Mouse (Mus musculus) brain, embryonic 14.5 days (tissue): Measurements from ENCODE around the gene Stard13. TPM values are rescaled to one million over a fixed set of nuclear protein-coding genes. Genes with fewer than 3 reads are reported as not detected.

Experiments used
- DNase-seq: peaks from one replicate; pipeline ENCODE4 v3.0.0-alpha.2; 2011; ENCODE audit warnings: low read depth
- CTCF ChIP-seq: fragments of 200-500 bp; IDR thresholded peaks from 2 replicates; pipeline ENCODE4 v1.5.1; 2012; ENCODE audit warnings: inconsistent platforms, mild to moderate bottlenecking, moderate library complexity, borderline replicate concordance; ENCODE audit not compliant: insufficient read depth, insufficient read length; ENCODE audit errors: extremely low read depth
- POLR2A ChIP-seq: fragments of 200-500 bp; IDR thresholded peaks from 2 replicates; pipeline ENCODE4 v1.6.1; 2012; ENCODE audit warnings: mild to moderate bottlenecking, inconsistent platforms, borderline replicate concordance; ENCODE audit not compliant: poor library complexity, insufficient read depth, insufficient read length, severe bottlenecking; ENCODE audit errors: extremely low read depth
- polyA plus RNA-seq: library from polyadenylated mRNA; depleted of rRNA; stranded (reverse); fragments of >200 nt; gene quantifications from 2 replicates; pipeline ENCODE4 v1.2.3, GENCODE M21; 2012

Gene Stard13
- polyA plus RNA-seq, 1 experiment = 6.6 TPM

DNA sequence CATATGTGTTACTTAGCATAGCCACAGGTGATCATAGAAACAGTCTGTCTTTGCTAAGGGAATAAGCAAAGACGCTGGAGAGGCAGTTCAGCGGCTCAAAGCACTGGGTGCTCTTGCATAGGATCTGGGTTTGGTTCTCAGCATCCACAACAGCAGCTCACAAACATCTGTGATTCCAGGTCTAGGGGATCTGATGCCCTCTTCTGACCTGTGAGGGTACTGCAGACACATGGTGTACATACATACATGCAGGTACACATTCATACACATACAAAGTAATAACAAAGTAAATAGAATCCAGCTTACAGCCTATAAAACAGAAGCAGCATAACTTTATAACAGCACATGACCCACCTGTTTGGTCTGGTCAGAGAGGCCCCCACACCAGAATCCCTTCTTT lies 171.7 kb downstream of the Stard13 start:
- TF ChIP-seq POLR2A (no peak), CTCF (0 out of 2 replicates have a peak, but pooled peaks have one; percentile 2)
- DNase-seq = no peak

DNA sequence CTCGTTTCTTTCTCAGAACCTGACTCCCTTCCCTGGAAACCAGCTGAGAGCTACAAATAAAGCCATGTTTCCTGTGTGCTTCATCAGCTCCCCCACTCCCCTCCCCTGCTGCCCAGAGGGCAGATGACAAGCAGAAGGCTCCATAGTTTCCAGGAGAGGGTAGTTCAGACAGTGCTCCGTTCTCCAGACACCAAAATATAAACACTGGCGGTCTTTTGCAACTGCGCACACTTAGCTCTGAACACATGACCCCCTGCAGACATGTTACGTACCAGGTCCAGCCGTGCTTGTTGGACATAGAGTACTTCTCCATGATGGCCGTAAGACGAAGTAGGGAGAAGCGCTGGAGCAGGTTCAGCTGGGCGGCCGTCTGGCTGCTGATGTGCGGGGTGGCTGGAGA lies 173.2 kb downstream of the Stard13 start:
- TF ChIP-seq POLR2A (no peak), CTCF (no peak)
- DNase-seq = peak; percentile 48

DNA sequence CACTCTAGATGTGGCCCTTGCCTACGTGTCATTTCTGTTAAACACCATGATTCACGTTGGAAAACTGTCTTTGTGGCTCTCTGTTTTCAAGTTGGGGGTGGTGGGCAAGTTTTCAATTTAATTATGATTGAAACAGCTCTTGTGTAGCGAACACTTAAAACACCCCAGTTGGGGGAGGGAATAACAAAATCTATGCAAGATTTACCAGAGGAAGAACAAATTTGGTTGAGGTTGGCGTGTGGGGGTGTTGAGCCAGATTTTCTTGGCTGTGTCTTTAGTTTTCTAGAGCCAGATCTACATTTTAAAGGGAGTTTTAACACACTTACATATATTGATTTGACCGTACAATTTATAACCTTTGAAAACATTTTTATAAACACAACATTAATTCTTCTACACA lies 173.9 kb downstream of the Stard13 start:
- DNase-seq = no peak
- no peak for TF ChIP-seq CTCF
- no peak for TF ChIP-seq POLR2A

DNA sequence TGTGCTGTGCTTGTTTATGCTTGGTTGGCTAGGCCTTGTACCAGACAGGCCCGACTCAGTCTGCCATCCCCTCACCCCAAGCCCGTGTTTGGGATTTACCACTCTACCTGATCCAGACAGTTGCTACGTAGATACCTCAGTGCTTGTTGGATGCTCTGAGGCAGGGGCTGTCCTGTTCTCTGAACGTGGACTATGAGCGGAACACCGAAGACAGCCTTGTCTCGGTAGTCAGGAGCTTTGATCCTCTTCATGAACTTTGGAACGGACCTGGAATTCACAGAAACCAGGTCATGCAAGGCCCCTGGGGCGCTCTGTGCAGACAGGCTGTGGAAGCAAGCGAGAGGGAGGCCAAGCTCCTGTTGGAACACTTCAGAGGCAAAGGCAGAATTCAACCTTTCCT lies 174.3 kb downstream of the Stard13 start:
- no peak for TF ChIP-seq POLR2A
- TF ChIP-seq CTCF = no peak
- DNase-seq = no peak

DNA sequence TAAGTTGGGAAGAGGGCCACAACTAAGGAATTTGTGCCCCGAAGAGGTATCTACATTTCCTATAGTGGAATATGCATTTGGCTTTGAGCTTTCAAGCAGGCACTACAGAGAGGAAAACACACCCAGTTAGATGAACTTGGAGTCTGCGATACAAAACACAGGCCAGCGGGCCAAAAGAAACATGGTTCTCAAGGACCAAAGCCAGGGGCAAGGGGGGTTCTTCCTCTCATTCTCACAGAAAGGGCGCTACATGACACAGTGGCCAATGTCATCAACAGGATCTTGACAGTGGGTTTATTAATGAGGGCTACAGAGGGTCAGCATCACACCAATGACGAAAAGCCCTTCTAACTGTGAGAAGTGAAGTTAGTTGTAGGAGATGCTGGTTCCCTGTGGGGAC lies 175.9 kb downstream of the Stard13 start:
- DNase-seq = no peak
- no peak for TF ChIP-seq CTCF
- no peak for TF ChIP-seq POLR2A

DNA sequence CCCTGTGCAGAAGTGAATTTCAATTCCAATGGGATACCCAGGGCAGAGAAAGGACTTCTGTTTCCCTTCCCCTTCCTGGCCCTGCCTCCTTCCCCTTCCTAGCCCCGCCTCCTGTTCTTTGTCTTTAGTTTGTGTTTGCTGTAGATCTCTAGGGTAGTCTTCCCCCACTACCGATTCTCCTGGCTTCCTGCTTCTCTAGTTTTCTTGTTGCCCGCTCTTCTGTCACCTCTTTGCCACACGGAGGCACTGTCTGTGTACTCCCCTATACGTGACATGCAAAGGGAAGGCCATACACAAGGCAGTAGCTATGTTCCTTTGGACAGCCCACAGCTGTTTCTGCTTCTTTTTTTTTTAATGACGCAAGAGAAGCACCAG lies 176.7 kb downstream of the Stard13 start:
- TF ChIP-seq POLR2A = no peak
- no peak for TF ChIP-seq CTCF
- DNase-seq = peak; percentile 18

DNA sequence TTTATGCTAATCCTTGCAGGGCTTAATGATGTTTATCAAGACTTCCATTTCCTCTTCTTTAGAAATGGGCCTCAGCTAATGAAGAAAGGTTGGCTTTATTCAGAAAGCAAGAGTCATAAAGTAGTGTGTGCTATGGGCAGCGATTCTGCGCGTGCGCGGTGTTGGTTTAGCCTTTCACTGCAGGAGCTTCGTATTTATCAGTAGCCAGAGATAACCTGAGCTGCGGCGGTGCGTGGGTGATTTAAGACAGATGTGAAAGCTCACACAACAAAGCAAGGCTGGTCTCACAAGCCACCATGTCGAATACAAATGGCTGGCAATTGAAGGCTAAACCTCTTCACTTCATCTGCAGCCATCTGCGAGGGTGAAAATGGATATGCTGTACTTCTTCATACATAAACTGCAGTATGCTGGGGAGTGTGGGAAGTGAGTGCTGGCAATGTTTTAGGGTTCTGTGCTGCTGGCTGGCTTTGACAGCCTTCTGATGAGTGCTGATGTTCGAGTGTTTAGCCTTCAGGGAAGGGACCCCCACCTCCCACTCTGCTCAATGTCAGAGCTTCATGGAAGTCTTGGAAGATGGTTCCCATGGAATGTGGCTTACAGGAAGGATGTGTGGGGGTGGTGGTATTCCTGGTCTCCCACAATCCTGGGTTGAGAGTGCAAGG lies 177.2 kb downstream of the Stard13 start:
- no peak for TF ChIP-seq POLR2A
- TF ChIP-seq CTCF = no peak
- peak; percentile 56 for DNase-seq

DNA sequence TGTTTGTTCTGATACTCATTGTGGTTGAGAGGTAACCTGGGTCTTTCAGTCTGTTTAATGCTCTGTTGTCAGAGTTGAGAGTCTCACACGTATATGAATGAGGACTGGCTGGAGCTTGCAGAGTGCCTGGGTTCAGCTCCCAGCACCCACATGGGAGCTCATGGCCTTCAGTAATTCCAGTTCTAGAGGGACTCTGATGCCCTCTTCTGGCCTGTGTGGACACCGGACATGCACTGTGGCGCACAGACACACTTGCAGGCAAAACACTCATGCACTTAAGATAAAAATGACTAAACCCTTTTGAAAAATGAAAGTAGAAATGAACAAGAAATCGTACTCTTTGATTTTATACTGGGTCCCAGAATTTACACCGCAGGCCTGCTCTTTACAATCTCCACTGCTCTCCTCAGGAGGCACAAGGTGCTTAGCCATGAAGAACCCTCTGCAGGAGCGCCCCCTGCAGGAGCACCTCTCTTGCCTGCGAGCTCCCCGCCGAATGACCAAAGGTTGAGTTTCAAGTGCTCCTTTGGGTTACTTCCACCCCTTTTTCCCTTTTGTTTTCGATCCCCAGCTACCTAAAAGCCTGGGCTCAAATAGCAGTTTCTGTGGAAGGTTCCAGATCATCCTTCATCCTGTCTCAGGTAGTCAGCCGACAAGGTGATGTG lies 178.1 kb downstream of the Stard13 start:
- no peak for DNase-seq
- TF ChIP-seq CTCF (no peak), POLR2A (no peak)

DNA sequence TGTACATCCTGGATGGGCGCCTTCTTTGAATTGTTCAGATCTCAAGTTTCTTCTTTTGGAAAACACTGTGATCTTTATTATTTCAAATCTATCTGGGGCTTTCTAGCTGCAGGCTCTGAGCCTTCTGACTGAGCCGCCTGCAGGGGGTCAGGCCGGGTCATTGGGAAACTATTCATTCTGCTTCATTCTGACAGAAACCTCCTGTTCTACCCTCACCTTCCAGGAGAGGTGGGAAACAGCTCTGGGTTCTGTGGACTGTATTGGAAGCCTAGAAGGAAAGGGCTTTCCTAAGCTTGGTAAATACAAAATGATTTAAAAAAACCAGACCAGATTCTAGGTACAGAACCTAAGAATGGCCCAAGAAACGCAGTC lies 178.9 kb downstream of the Stard13 start:
- DNase-seq = no peak
- TF ChIP-seq CTCF (no peak), POLR2A (no peak)

DNA sequence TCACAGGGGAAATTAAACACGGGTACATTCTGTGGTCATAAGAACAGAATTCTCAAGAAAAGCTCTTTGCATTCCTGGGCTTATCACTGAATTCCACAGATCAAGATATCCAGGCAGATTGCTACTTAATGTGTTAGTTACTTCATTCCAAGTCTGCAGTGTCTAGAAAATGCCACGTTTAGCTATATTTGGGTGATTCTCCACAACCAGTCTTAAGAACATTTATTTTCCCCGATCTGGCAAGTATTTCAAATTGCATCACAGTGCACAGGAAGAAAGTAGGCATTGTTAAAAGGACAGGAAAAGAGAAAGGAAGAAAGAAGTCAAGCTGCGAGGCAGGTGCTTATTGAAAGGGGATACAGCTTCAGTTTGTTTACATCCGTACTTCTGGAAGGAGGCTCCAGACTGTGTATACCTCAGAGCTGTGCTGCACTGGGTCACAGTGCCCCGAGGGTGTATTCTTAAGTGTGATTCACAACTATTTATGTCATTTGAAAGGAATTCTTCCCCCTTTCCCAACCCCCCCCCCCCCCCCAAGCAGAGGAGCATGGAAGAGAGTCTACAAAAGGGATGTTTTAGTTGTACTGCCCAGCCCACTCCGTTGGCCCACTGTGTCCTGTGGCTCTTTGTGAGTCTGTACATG lies 179.4 kb downstream of the Stard13 start:
- peak; percentile 42 for DNase-seq
- TF ChIP-seq POLR2A (no peak), CTCF (no peak)

DNA sequence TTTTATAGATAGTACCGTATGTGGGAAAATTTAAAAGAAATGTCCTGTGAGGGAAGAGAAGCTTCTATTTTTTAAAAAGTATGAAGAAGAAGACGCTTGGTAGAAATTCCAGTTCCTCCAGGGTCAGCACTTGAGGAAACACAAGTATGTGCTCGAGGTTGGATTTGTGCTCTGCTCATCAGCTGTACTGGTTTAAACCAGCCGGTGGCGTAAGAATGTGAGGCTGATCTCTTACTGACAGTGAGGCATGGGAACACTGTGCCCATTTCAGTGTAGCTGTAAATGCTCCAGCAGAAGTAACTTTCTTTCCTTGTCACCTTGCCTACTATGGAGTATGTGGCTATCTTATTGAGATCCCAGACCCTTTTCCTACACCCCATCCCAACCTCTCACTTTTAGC lies 180.4 kb downstream of the Stard13 start:
- TF ChIP-seq CTCF = no peak
- no peak for TF ChIP-seq POLR2A
- DNase-seq = no peak
